Mouse (Mus musculus) induced T-regulatory cell, adult 2 months (primary cell): ENCODE measurements around the gene Tmem255b.

Experiments used
- DNase-seq: peaks from one replicate; pipeline ENCODE4 v3.0.0-alpha.2; 2012; ENCODE audit warnings: low read depth

The Tmem255b gene

DNA sequence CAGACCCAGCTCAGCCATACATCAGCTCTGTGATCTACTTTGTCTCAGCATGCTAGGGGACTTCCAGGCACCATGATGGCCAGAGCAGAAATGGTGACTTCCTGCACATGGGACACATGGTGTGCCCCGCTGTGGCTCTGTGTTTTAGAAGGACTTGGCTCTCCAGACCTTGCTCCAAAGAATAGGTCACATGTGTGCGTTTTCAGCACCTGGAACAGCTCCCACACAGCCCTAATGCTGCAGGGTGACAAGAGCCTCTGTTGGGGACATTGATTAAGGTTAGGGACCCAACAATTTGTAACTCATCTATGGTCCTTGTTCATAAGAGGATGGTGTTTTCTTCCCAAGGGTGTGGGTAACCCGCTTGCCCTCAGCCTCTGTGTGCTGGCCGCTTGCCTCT lies 13.2 kb downstream of the Tmem255b start:
- DNase-seq = peak; percentile 4

DNA sequence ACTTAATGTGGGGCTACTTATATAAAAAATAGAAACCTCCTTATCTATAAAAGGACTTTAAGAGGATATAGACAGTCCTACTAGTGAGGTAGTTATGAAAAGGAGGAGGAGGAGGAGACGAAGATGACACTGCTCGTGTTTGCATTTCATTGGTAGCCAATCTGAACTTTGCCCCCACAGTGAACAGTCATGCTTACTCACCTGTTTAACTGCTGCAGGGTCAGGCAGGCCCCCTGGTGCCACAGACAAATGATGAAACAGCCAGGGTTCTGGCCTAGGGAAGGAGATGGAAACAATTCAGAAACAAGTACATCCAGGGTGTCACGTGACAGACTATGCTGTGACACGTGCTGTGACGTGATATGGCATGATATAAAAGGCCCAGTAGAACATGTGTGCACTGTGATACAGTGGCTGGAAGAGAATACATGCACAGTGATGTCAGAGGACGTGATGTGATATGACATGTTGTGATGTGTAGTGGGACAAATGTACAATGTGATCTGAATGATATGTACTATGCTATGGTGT lies 16.8 kb downstream of the Tmem255b start:
- no peak for DNase-seq

DNA sequence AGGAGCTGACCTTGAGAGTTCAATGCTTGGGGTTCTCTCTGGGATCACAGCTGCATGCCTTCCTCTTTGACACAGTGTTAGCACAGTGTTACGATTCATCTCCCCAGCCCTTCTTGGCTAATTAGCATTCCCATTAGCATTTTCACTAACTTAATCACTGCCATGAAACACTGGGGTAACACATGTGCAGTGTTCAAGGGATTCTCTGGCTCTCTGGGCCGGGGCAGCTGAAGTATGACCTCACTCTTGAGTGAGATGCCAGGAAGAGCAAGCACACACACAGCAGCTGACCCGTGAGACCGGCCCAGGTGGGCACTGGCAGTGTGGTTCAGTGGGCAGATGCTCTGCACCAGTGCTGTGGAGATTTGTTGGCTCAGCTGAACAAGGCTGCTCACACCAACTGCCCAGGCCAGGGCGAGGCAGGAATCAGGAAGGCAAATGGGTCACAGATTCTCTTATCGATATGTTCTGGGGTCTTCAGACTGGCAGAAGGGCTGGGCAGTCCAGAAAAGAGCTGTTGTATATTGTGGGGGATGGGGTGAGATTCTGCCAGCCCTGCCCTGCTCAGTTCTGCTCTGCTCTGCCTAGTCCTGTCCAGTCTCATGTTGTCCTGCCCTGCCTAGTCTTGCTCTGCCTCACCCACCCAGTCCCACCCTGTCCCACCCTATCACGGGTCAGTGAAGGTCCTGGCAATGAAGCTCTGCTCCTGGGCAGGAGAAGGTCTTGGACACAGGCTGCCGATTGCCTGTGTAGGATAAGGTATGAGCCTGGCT lies 19.5 kb downstream of the Tmem255b start:
- DNase-seq = no peak

DNA sequence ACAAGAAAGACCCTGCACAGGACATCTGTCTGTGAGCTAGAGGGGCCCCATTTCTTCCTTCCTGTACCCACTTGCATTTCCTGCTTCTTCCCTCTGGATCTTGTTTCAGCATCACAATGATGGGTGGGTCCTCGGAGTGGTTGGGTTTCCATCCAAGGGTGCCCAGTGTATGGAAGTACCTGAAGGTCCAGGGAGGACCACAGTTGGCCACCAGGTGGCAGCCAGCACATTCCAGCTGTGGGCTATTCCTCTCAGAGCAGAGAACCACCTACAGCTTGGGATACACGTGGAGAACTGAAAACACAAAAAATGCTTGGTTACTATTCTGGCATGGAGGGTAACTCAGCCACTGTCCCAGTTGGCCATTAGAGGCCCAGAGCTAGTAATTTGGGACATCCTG lies 20.3 kb downstream of the Tmem255b start:
- DNase-seq = peak; percentile 50

DNA sequence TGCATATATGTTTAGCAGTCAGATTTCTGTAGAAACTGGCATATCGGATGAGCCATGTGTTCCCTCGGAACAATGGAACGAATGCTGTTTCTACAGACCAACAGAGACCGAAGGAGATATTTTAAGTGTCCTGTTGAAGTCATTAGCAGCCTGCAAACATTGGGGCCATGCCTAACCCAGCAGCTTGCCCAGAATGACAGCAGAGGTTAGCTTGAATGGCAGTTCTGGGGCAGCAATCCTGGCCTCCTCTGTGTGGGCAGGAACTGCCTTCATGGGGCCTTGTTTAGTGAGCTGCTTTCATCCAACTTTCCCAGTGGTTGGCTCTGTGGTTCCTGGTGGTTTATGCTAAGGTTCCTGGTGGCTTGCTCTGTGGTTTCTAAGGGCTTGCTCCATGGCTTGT lies 24.4 kb downstream of the Tmem255b start:
- DNase-seq = no peak

DNA sequence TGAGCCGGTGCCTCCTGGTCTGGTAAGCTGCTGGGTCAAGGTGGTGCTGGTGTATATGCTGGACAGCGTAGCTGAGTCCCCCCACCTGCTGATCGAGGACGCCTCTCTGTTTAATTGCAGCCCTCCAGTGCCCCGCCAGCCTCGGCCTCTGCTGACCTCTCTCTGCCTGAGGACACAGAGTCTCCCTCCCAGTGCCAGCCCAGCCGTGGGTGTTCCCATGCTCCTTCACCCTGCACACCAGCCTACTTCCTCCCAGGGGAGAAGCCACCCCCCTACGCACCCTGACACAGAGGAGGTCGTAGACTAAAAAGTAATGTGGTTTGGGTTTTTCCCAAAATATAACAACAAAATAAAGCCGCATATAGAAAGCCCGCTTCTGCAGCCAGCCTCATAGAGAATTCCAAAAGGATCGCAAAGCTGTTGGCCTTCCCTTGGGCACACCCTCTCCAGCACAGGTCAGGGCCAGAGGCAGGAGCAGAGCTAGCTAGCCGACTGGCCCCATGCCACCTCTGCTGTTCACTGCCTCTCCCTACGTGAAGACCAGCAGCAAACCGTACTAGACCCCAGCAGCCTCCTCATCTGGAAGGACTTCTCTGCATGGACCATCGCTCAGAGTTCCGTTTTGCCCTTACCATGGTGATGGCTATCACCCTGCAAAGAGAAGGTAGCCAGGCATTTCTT lies 26.2 kb downstream of the Tmem255b start:
- no peak for DNase-seq

DNA sequence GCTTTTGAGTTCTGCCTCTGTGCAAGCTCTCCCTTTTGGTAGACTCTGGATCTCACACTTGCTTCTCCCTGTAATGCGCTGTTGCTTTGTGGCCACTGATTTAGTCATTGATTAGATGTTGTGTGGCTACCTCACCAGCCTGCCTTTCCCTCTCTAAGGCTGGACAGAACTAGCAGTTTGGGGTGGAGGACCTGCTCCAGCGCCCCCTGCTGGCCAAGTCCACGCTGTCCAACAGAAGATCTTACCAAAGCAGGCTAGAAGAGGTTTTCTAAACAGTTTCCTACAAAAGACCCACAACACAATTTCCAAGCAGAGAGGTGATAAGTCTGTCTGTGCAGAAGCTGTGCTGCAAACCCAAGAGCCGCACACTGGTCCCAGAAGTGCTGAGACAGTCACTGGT lies 26.9 kb downstream of the Tmem255b start:
- peak; percentile 61 for DNase-seq

DNA sequence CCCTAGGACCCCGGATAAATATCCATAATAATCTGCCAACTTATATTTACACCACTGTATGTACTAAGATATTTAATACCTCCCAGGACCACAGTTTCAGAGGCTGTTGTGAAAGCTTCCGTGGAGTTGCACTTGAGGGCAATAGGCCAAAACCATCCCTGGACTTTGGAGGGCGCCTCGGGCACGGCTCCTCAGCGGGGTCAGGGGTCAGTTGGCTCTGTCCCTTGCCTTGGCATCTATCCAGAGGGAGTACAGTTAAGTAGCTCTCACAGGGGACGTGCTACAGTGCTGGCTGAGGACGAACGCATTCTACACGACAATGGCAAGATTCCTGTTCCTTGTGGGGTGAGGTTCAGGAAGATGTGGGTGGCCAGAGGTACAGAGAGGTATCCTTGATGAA lies 27.4 kb downstream of the Tmem255b start:
- no peak for DNase-seq

DNA sequence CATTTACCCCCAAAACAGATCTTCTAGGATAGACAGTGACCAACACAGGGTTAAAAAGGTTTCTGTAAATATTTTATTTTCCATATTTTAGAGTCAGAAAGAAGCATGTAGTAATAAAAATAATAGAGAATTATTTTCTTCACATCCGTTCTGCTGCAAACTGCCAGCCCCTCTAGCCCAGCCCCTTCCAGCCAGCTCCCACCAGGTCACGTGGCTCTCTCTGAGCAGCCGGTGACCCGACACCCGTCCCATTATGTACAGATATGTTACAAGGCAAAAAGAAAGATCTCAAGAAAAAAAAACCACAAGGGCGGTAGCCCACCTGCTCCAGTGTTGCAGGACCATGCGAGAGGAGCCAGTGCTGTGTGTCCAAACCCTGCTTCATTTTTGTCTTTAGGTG lies 30.3 kb downstream of the Tmem255b start:
- DNase-seq = no peak

DNA sequence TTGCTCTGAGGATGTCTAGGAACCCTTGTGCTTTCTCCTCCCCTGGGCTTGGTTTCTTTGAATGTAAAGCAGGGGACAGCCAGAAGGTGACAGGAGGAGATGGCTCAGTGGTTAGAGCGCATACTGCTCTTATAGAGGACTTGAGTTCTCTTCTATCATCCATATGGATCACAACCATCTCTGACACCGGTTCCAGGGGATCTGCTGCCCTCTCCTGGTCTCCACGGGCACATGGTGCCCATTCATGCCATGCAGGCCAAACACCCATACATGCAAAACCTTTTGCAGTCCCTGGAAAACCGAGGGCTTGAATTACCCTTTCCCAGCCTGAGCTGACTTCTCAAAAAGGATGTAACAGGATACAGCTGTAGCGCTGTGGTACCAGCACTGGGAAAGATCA lies 32.0 kb downstream of the Tmem255b start:
- peak; percentile 3 for DNase-seq

DNA sequence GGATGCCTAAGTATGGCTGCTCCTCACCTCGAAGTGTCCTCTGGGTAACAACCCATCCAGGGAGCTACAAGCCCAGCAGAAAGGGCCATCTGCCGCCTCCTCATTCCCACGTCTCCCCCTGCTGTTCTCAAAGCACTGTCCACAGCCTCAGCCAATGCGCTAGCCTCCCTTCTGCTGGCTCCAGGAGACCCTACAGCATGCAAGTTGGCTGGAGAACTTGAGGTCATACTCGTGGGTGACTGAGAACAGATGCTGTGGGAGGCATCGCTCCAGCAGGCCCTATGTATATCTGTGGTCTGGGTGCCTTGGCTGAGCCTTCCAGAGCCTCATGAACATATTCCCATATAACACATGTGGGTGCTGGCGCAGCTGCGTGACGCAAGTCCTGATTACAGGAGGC lies 33.7 kb downstream of the Tmem255b start:
- DNase-seq = no peak

DNA sequence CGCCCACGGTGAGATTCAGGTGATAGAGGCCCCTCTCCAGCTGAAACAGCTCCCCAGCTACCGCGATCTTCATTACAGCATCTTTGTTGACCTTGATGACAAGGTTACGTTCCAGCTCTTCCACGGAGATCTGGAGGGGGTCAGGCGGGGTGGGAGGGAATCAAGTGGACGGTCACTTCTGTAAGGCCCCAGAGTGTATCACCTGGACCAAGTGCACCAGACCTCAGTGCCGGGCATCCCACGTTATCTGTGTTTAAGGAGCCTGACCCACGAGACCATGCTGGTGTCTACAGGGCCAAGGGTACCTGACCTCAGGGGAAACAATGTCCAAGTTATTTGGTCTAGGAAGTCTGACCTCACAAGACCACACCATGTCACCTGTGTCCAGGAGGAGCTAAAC lies 36.5 kb downstream of the Tmem255b start:
- DNase-seq = no peak

DNA sequence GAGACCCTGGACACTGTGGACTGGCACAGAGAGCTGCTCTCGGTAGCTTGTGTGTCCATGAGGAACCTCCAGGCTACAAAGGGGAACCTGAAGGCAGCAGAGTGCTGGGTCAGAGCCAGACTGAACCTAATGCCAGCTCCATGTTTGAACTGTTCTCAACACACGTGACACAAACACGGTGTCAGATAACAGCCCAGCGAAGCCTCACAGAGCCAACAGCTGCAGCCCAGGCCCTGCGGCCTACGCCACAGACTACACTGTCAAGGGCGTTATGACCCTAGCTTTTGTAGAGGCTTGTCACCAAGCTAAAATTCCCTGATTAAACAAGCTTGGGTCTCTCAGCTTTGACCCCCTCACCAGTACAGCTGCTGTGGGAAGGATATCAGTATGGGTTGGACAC lies 37.3 kb downstream of the Tmem255b start:
- DNase-seq = no peak

DNA sequence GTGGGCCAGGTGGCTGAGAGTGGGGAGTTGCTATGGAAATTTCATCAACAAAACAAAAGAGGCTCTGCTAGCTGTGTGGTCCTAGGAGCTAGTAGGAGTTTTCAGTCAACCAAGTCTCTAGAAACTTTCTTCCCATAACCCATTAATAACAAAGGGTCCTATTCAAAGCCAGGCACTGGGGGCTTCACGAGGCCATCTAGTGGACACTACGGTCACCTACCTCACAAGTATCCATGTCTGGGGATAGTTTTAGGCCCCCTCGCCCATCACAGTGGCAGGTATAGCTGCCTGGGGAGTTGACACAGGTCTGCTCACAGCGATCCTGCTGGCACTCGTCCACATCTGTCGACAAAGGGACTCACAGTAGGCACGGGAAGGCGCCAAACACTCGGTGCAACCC lies 40.9 kb downstream of the Tmem255b start:
- DNase-seq = no peak

DNA sequence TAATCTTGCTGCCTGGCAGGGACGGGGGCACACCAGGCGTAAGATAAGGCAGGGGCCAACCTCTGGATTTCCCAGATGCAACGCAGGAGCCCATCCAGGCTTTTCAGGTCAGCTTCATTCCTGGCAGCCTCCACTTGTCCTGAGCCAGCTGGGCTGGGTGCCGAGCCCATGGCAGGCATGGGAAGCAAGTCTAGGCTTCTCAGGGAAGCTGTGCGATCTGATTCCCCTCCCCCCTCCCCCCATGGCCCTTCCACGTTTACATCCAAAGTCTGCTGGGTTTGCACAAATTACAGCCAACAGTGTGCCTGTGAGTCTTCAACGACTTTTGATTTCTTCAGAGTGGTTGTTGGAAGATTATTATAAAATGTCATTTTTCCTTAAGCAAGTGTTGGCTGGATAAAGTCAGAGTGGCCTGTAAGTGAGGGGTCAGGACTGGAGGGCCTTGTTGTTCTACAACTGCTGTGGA lies 46.1 kb downstream of the Tmem255b start:
- no peak for DNase-seq

DNA sequence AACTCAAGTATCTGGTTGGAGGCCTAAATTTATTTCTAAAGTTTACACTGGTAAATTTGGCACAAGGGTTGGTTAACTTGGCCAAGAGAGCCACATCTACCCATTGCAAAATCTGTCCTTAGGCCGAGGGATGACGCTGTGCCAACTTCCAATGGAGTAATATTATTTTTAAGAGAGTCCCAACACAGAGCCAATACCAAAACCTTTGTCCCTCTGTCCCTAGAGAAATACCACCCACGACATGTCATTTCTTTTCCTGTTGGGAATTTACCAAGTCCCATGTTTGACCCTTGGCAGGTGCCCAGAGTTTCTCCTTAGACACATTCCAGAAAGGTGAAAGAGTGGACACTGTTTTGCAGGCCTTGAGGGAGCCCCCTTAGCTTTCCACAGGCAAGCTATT lies 46.6 kb downstream of the Tmem255b start:
- DNase-seq = no peak

DNA sequence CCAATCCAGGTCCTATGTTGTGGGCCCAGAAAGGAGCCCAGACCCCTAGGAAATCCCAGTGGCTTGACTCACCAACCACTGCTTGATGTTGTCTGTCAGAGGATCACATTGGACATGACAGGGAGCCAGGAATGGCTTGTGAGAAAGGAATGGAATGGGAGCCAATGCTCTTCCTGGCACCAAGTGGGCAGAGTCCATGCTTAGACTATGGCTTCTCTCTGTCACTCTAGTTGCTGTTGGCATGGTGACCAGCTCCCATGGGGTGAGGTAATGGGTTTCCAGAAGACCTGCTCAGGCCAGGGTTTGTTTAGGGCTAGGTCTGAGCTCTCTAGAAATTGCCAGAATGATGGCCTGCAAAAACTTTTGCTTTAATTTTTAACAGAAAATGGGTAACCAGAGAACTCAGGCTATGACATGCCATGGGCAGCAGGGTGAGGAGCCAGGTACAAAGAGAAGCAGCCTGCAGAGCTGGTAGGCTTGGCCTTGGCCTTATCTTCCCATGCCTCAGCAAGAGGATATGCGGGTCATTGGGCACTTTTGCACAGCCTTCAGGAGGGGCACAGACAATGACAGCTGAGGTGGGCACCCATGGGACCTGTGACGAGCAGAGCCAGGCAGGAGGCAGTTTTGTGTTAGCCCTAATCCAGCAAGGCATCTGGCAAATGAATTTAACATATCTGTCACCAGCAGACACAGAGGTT lies 47.3 kb downstream of the Tmem255b start:
- DNase-seq = no peak

DNA sequence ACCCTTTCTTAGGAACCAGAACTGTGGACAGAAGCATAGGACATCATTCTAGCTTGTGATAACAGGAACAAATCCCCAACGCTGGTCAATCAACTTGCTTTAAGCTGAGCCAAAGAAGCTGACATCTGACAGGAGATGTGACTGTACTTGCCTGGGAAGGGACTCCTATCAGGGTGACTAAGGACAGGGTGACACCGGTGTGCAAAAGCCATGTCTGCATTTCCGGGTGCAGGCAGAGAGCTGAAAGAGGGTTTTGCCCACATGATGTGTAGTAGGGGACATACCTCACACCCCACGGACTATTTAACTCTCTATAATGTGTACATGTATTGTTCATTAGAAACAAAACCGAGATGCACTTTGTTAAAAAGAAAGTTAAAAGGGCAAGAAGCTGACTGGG lies 48.2 kb downstream of the Tmem255b start:
- DNase-seq = no peak

DNA sequence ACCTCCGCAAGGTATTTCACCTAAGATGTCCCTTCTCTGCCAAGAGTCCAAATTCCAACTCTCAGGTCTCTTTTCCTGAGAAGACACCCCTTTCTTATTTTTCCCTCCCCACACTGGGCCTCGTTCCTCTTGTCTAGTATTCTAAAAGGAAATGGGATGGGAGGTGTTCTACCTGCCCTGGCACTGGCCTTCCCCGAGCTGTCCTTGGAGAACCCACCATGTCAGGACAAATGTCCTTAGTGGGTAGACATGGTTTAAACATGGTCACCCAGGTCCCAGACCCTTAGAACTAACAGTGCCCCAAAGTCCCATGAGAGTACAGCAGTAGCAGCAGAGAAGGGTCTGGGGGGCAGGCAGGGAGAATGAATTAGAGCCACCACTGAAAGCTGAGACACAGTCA lies 54.4 kb downstream of the Tmem255b start:
- no peak for DNase-seq

DNA sequence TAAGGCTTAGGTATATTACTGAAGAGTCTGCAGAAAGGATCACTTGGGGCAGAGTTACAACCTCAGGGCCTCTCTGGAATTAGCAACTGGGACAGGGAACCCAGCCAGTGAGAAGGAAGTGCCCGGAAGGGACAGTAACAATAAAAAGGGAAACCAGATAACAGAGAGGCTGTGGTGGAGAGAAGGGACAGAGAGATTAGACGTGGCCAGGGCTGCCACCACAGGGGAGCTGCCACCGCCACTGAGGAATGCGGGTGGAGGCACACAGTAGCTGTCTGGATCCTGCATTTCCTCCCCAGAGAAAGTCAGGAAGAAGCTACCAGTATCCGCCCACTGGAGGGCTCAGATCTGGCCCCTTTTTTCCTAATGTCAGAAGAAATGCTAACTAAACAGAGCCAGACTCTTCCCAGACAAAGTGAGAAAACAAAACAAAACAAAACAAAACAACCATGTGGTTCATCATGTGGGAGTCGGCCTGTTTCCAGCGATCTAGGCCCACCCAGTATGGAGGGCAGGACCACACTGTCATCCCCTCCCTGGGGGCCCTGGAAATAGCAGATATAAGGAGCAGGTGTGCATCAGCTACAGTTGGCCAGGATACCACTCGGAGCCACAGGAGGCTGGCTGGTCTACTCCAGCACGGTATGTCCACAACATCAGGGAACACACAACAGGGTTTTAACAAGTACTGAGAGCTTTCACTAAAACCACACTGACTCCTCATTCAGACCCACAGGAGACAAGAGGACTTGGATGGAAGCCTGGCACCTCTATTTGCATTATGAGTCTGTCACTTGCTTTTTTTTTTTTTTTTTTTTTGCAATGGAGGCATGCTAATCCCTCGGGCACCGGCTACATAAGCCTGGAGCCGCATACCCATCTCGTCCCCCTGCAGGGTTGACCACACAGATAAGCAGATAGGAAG lies 55.3 kb downstream of the Tmem255b start:
- no peak for DNase-seq

DNA sequence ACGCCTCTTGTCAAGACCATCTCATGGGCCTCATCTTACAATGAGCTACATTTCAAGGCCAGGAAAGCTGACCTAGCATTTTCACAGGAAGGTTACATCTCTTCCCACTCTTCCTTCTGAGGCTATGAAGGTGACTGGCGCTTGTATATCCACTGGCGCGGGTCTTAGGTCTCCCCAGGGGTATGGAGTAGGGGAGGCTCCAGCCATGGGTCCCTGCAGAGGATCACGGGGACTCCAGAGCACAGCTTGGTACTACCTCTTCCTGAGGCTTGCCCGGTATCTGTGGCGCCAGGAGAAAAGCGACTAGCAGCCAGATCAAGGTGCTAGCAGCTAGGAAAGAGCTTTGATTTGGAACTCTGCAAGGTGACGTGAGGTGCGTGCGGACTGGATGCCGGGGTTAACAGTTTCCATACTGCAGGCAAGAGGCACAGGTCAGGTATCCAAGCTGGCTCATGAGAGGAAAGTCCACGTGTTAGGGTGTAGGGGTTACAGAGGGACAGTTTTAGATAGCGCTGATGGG lies 56.6 kb downstream of the Tmem255b start:
- DNase-seq = no peak
